Mouse (Mus musculus): ENCODE measurements around the gene Kcng3.

DNA sequence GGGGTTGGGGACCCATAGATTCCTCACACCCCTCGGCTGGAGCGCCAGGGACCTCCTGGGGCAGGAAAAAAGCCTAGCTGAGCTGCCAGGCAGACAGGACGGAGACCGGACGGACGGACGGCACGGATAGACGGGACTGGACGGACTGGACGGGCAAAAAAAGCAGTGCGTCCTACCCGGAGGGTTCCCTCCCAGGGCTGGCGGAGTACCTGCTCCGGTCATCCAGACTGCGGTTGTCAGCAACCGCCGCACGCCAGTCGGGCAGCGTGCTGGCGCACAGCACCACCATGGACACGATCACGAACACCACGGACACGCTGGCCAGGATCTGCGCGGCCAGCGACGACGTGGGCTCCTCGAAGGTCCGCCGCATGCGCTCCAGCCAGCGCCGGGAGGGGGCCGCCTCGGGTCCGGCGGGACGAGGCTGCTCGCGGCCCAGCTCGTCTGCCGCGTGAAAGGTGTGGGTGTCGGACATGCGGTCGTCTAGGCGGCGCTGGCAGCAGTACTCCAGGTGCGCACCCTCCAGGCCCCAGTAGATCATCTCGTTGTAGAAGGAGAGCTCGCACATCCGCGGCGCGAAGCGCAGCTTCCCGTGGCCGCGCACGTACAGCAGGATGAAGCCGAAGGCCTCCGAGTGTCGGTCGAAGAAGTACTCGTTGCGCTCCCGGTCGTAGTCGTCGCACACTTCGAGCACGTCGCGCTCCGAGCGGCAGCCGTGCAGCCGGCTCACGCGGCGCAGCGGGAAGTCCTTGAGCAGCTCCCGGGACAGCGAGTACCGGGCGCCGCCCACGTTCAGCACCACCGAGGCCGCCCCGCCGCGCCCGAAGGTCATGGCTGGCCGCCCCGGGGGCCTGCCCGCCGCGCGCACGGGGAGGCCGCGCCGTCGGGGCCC is 662 bp downstream of the Kcng3 start:
- TF ChIP-seq CTCF (IDR thresholded peaks at IDR 0.05; ENCODE audit: control insufficient read depth, insufficient read depth, insufficient replicate concordance, low read depth, low read length), result no peak
- TF ChIP-seq POLR2A (IDR thresholded peaks at IDR 0.05; ENCODE audit: control insufficient read depth, low read depth, low read length), result no peak

All from testis, adult 2 months (tissue).